ENCODE assay signal across 10 mouse cellular contexts in genomic region chr2:163675662-163676061, GRCm38 (mm10). TPM values are rescaled to one million over a fixed set of nuclear protein-coding genes. Genes with fewer than 3 reads are reported as not detected.
DNase-seq lines count a peak whose midpoint lies in the region; ATAC-seq lines count a peak whose summit lies in the region.
"Had no signal": no experiment of that assay in that cellular context is flagged by ENCODE, and none has a peak within 500 bp of the region (broad histone marks: within the 10 kb centered on the region; RNA-seq: fewer than 3 reads in every experiment).

No protein-coding gene starts in this region.

- WGBS in heart, embryonic 11.5 days (ENCODE audit: insufficient replicate concordance): 53% methylated on average over 6 of the region's 6 CpGs
- 58% methylated on average over 6 of the region's 6 CpGs for WGBS in liver, embryonic 12.5 days (ENCODE audit: insufficient replicate concordance)
- 66% methylated on average over 6 of the region's 6 CpGs for WGBS in liver, embryonic 11.5 days
- WGBS in embryonic facial prominence, embryonic 14.5 days: 44% methylated on average over 6 of the region's 6 CpGs
- WGBS in liver, embryonic 13.5 days (ENCODE audit: insufficient replicate concordance): 62% methylated on average over 6 of the region's 6 CpGs
- WGBS in forebrain, embryonic 11.5 days: 85% methylated on average over 6 of the region's 6 CpGs

- no peak overlapping the region for H3K9ac ChIP-seq in heart, embryonic 11.5 days (ENCODE audit: low read depth, low read length)
- H3K9ac ChIP-seq in liver, embryonic 12.5 days: peak overlapping the region; percentile 10; the same call in 1 of the 2 replicates
- H3K9ac ChIP-seq in liver, embryonic 11.5 days (ENCODE audit: low read depth, low read length): no peak overlapping the region
- H3K9ac ChIP-seq in embryonic facial prominence, embryonic 14.5 days (ENCODE audit: low read depth, low read length): peak overlapping the region; percentile 25; the same call in 1 of the 2 replicates
- no peak overlapping the region for H3K9ac ChIP-seq in liver, embryonic 13.5 days
- no peak overlapping the region for H3K9ac ChIP-seq in forebrain, embryonic 11.5 days (ENCODE audit: low read length)

- no peak for ATAC-seq in heart, embryonic 11.5 days (replicated peaks; ENCODE audit: insufficient number of reproducible peaks, low FRiP score, low TSS enrichment)
- no peak for ATAC-seq in liver, embryonic 12.5 days
- no peak for ATAC-seq in liver, embryonic 11.5 days (replicated peaks; ENCODE audit: low FRiP score)
- ATAC-seq in embryonic facial prominence, embryonic 14.5 days (ENCODE audit: low read depth): no peak
- ATAC-seq in liver, embryonic 13.5 days (ENCODE audit: low read depth): no peak
- no peak for ATAC-seq in forebrain, embryonic 11.5 days (replicated peaks; ENCODE audit: low FRiP score)
- ATAC-seq: CD4-positive, CD25-positive, alpha-beta regulatory T cell, adult 4 months had no signal

- no peak overlapping the region for H3K4me2 ChIP-seq in heart, embryonic 11.5 days
- no peak overlapping the region for H3K4me2 ChIP-seq in liver, embryonic 12.5 days
- H3K4me2 ChIP-seq in liver, embryonic 11.5 days: no peak overlapping the region
- peak overlapping the region; percentile 38 for H3K4me2 ChIP-seq in embryonic facial prominence, embryonic 14.5 days (ENCODE audit: low read depth, low read length)
- H3K4me2 ChIP-seq in liver, embryonic 13.5 days: no peak overlapping the region
- H3K4me2 ChIP-seq in forebrain, embryonic 11.5 days (ENCODE audit: low read depth, low read length, severe bottlenecking): no peak overlapping the region

- peak overlapping the region; percentile 78 for H3K27ac ChIP-seq in heart, embryonic 11.5 days (ENCODE audit: low read depth, low read length)
- peak overlapping the region; percentile 43; the same call in 1 of the 2 replicates for H3K27ac ChIP-seq in liver, embryonic 12.5 days
- H3K27ac ChIP-seq in liver, embryonic 11.5 days (ENCODE audit: low read depth, low read length): no peak overlapping the region; the same call in 1 of the 2 replicates
- peak overlapping the region; percentile 76 for H3K27ac ChIP-seq in embryonic facial prominence, embryonic 14.5 days (replicated peaks; ENCODE audit: low read depth, low read length)
- 0 out of 2 replicates have a peak overlapping the region, but pooled peaks have one; percentile 52 for H3K27ac ChIP-seq in liver, embryonic 13.5 days
- no peak overlapping the region for H3K27ac ChIP-seq in forebrain, embryonic 11.5 days (ENCODE audit: low read depth, low read length)

- H3K36me3 ChIP-seq in heart, embryonic 11.5 days (ENCODE audit: control insufficient read depth, insufficient read depth, low read length): no peaks in the 10 kb centered on the region
- H3K36me3 ChIP-seq in liver, embryonic 12.5 days: peaks cover 3% of the 10 kb centered on the region; the same call in 1 of the 2 replicates
- no peaks in the 10 kb centered on the region for H3K36me3 ChIP-seq in liver, embryonic 11.5 days (ENCODE audit: control insufficient read depth, insufficient read depth, low read length)
- H3K36me3 ChIP-seq in embryonic facial prominence, embryonic 14.5 days (ENCODE audit: control insufficient read depth, insufficient read depth, low read length): no peaks in the 10 kb centered on the region
- H3K36me3 ChIP-seq in liver, embryonic 13.5 days: 0 out of 2 replicates have a peak, but pooled peaks cover under 1% of the 10 kb centered on the region
- H3K36me3 ChIP-seq in forebrain, embryonic 11.5 days (ENCODE audit: control insufficient read depth, insufficient read depth, low read length): no peaks in the 10 kb centered on the region

- H3K9me3 ChIP-seq in heart, embryonic 11.5 days (replicated peaks; ENCODE audit: control insufficient read depth, low read length): no peaks in the 10 kb centered on the region
- H3K9me3 ChIP-seq in liver, embryonic 12.5 days (replicated peaks): no peaks in the 10 kb centered on the region
- H3K9me3 ChIP-seq in liver, embryonic 11.5 days (ENCODE audit: control insufficient read depth, low read length): no peaks in the 10 kb centered on the region
- H3K9me3 ChIP-seq in embryonic facial prominence, embryonic 14.5 days (ENCODE audit: control insufficient read depth, low read length): no peaks in the 10 kb centered on the region
- no peaks in the 10 kb centered on the region for H3K9me3 ChIP-seq in liver, embryonic 13.5 days (replicated peaks)
- no peaks in the 10 kb centered on the region for H3K9me3 ChIP-seq in forebrain, embryonic 11.5 days (ENCODE audit: control insufficient read depth, low read length)

- H3K27me3 ChIP-seq in heart, embryonic 11.5 days (ENCODE audit: control insufficient read depth, insufficient read depth, low read length): no peaks in the 10 kb centered on the region
- H3K27me3 ChIP-seq in liver, embryonic 12.5 days (replicated peaks): no peaks in the 10 kb centered on the region
- H3K27me3 ChIP-seq in liver, embryonic 11.5 days (replicated peaks; ENCODE audit: control insufficient read depth, insufficient read depth, low read length): no peaks in the 10 kb centered on the region
- no peaks in the 10 kb centered on the region for H3K27me3 ChIP-seq in embryonic facial prominence, embryonic 14.5 days (replicated peaks; ENCODE audit: control insufficient read depth, insufficient read depth, low read length)
- H3K27me3 ChIP-seq in liver, embryonic 13.5 days: no peaks in the 10 kb centered on the region
- H3K27me3 ChIP-seq in forebrain, embryonic 11.5 days (ENCODE audit: control insufficient read depth, insufficient read depth, low read length): no peaks in the 10 kb centered on the region

- H3K4me3 ChIP-seq in heart, embryonic 11.5 days (ENCODE audit: low read depth, low read length): no peak overlapping the region
- no peak overlapping the region for H3K4me3 ChIP-seq in liver, embryonic 12.5 days
- no peak overlapping the region for H3K4me3 ChIP-seq in liver, embryonic 11.5 days (ENCODE audit: low read depth, low read length)
- no peak overlapping the region for H3K4me3 ChIP-seq in embryonic facial prominence, embryonic 14.5 days (ENCODE audit: low read depth, low read length)
- H3K4me3 ChIP-seq in liver, embryonic 13.5 days (replicated peaks): no peak overlapping the region
- H3K4me3 ChIP-seq in forebrain, embryonic 11.5 days (ENCODE audit: low read depth, low read length): no peak overlapping the region

- intact Hi-C loops in heart, postnatal 14 days (cut with DNase I): loop anchor here (2.0 kb wide), 1 partner anchor 15 kb away; no protein-coding TSS in a partner anchor

- DNase-seq in heart, postnatal 14 days: no peak
- no peak for DNase-seq in liver, embryonic 11.5 days (ENCODE audit: low spot score)
- DNase-seq in embryonic facial prominence, embryonic 14.5 days (ENCODE audit: low spot score): peak; percentile 44
- DNase-seq in liver, embryonic 13.5 days: no peak
- DNase-seq in forebrain, embryonic 11.5 days (ENCODE audit: low spot score): no peak
- DNase-seq in right cerebral cortex, postnatal 25 days: no peak
- DNase-seq: right cerebral cortex, postnatal 4 days had no signal

- peaks cover 19% of the 10 kb centered on the region for H3K4me1 ChIP-seq in heart, embryonic 11.5 days (ENCODE audit: control insufficient read depth, insufficient read depth, low read length)
- peaks cover 46% of the 10 kb centered on the region for H3K4me1 ChIP-seq in liver, embryonic 12.5 days
- peaks cover 21% of the 10 kb centered on the region for H3K4me1 ChIP-seq in liver, embryonic 11.5 days (replicated peaks; ENCODE audit: control insufficient read depth, insufficient read depth, low read length)
- H3K4me1 ChIP-seq in embryonic facial prominence, embryonic 14.5 days (ENCODE audit: control insufficient read depth, insufficient read depth, low read length): peaks cover 31% of the 10 kb centered on the region
- peaks cover 51% of the 10 kb centered on the region for H3K4me1 ChIP-seq in liver, embryonic 13.5 days (replicated peaks)
- H3K4me1 ChIP-seq in forebrain, embryonic 11.5 days (replicated peaks; ENCODE audit: control insufficient read depth, insufficient read depth, low read length): 0 out of 2 replicates have a peak, but pooled peaks cover 2% of the 10 kb centered on the region

RNA-seq across cellular contexts. Expression of gene Pkig, which starts 17.5 kb away (rescaled TPM):
- 249 and 252 TPM in 2 replicates for polyA plus RNA-seq in heart, embryonic 11.5 days (2014; fragmentation: Nextera tagmentation; extraction: Ambion mirVana)
- total RNA-seq in heart, postnatal 14 days (2021): 100 to 1,000 TPM; 183 to 188 TPM
- polyA plus RNA-seq in liver, embryonic 12.5 days (2016; fragmentation: Nextera tagmentation; extraction: Ambion mirVana): 133 and 134 TPM in 2 replicates
- polyA plus RNA-seq in liver, embryonic 11.5 days (2014; fragmentation: Nextera tagmentation; extraction: Ambion mirVana): 178 and 186 TPM in 2 replicates
- polyA plus RNA-seq in embryonic facial prominence, embryonic 14.5 days (2014; fragmentation: Nextera tagmentation; extraction: Ambion mirVana): 153 and 165 TPM in 2 replicates
- 122 and 139 TPM in 2 replicates for polyA plus RNA-seq in liver, embryonic 13.5 days (2015; fragmentation: Nextera tagmentation; extraction: Ambion mirVana)
- 189 and 193 TPM in 2 replicates for polyA plus RNA-seq in forebrain, embryonic 11.5 days (2014; fragmentation: Nextera tagmentation; extraction: Ambion mirVana)

RNA-seq across cellular contexts. Expression of gene Serinc3, which starts 30.7 kb away (rescaled TPM):
- polyA plus RNA-seq in heart, embryonic 11.5 days (2014; fragmentation: Nextera tagmentation; extraction: Ambion mirVana): 77.5 and 79.0 TPM in 2 replicates
- 100 to 1,000 TPM; 360 to 363 TPM for total RNA-seq in heart, postnatal 14 days (2021)
- 127 and 132 TPM in 2 replicates for polyA plus RNA-seq in liver, embryonic 12.5 days (2016; fragmentation: Nextera tagmentation; extraction: Ambion mirVana)
- 116 TPM in 2 replicates for polyA plus RNA-seq in liver, embryonic 11.5 days (2014; fragmentation: Nextera tagmentation; extraction: Ambion mirVana)
- polyA plus RNA-seq in embryonic facial prominence, embryonic 14.5 days (2014; fragmentation: Nextera tagmentation; extraction: Ambion mirVana): 43.0 and 53.0 TPM in 2 replicates
- polyA plus RNA-seq in liver, embryonic 13.5 days (2015; fragmentation: Nextera tagmentation; extraction: Ambion mirVana): 112 and 130 TPM in 2 replicates
- 28.9 and 30.7 TPM in 2 replicates for polyA plus RNA-seq in forebrain, embryonic 11.5 days (2014; fragmentation: Nextera tagmentation; extraction: Ambion mirVana)

Comparison
In these comparisons a context has a peak if more than half of its experiments do, and no peak if none do; other contexts are left out.
1. H3K27ac ChIP-seq: peak in heart, embryonic 11.5 days (single experiment), liver, embryonic 12.5 days (single experiment), embryonic facial prominence, embryonic 14.5 days (single experiment) and liver, embryonic 13.5 days (single experiment); none in liver, embryonic 11.5 days (single experiment) and forebrain, embryonic 11.5 days (single experiment).
2. H3K9ac ChIP-seq: peak in liver, embryonic 12.5 days (single experiment) and embryonic facial prominence, embryonic 14.5 days (single experiment); none in heart, embryonic 11.5 days (single experiment), liver, embryonic 11.5 days (single experiment), liver, embryonic 13.5 days (single experiment) and forebrain, embryonic 11.5 days (single experiment).